Mouse (Mus musculus) adrenal gland, postnatal 36 days (tissue): ENCODE measurements at regions not wholly inside any gene's neighbourhood (a gene's known extent, or its start where the extent isn't known, plus 50 kb on each side); places are given as distances from the start of the nearest gene placed in this dataset.

Experiments used
- DNase-seq, 2 experiments: peaks; one replicate each; pipeline ENCODE4 v3.0.0; 2021; ENCODE audit warnings: mixed read lengths in 1 of 2

DNA sequence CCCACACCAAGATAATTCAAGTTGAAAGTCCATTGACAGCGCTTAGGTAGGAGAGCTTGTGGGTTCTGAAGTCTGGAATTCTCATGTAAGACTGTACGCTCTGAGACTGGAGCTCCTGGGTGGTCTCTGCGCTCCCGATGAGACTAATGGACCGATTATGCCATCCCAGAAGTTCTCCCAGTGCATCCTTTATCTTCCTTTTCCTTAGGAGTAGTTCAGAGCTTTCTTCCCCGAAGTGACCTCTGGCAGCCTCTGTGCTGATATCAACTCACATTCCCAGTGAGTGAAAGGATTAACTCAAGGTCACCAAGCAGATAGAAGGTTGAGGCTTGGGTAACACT, 320.7 kb upstream of the Jarid2 start:
- DNase-seq: no peak

DNA sequence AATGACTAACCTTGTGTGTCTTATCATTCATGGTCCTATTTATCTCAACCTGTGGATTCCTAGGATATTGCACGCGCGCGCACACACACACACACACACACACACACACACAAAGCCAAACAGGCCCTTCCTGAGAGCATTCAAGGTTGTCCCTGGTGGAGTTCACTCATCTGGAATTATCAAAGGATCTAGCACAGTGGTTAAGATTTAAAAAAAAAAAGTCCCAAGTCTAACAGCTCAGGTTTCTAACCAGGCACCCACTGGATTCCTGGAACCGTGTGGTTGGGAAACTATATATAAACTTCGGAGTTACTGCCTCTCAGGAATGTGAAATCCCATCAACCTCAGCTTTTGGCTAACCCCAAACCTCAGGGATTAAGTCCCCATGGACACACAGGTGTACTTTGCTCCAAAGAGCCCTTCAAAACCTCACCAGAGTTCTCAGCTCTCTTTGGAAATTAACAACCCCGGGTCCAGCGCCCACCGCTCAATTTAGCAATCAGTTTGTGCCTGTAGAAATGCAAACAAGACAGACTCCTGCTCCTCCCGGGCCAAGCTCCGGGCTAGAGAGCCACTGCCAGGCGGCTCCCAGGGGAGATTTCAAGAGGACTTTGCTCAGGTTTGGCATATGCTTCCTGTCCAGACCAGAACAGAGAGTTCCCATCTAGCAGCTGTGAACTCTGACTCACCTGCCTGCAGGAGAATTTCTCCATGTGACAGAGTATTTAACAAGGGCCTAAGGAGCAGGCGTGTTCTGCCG, 320.1 kb upstream of the Jarid2 start:
- DNase-seq: peak; percentile 38 to 74

DNA sequence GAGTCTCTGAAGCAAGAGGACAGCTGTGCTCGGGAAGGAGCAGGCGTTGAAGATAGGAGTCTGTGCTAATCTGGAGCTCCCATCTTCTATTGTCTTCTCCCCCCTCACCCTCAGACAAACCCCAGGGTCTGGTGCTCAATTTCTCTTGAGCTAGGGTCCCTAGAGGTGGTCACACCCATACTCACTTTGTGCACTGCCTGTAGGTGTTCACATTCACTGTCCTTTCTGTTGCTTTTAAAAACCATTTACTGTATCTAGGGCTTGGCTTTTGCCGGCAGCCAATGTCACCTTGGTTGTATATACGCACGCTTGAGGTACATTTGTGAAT, 319.6 kb upstream of the Jarid2 start:
- DNase-seq: no peak

DNA sequence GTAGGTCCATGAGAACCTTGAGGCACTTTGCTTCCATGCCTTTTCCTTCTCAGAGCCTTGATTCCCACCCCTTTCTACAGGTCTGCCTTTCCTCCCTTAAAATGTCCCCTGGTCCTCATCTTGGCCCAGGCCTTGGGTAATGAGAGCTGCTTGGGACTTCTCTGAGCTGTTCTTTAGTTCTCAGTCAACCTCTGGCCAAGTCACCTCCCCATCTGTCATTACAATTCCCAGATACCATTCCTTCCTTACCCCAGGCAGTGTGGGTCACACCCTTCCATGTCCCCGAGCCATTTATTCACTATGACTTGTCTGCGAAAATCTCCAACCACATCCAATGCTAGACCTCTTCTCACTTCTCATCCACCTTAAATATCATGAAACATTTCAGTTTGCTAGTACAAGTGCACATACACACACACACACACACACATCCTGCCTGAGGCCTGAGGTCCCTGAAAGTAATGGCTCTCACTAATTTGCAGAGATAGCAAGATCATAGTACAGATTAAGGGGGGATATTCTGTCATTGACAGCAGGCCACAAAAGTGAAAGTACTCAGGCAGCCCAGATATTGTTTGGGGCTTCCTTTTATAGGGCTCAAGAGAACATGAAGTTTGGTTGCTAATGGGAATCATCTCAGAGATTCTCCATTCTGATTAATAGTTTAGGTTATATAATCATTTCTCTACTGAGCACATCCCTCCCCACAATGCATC, 317.3 kb upstream of the Jarid2 start:
- DNase-seq: no peak

DNA sequence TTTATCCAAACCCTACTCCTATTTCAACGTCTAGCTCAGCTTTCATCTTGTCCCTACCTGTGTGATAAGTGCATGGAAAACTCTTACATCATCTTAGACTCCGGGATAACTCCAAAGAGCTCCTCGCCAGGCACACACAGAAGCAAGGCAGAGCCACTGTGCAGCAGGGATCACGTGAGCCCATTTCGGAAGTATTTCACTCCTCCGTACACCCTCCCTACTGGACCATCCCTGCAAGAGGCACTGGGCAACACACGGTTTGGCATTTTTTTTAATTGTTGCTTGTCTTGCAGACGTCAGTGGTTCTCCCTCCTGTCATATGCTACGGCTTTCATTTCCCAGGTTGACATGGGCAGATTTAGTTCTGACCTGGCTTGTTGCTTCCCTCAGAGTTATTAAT, 316.0 kb upstream of the Jarid2 start:
- no peak for DNase-seq

DNA sequence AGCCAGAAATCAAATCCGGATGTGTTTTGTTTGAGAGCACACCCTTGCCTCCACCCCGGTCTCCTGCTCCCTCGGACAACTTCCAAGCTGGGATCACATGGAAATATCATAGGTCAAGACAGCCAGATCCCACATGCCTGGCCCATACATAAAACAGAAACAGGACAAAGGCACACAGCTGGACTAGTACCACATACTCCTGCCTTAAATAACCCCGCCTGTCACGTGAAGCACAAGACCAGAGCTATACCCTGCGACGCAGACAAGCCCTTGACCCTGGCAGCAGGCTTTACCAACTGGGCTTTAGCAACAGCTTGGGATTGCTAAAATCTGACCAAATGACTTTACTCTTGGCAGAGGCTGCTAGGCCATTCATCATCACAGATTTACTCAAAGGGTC, 313.3 kb upstream of the Jarid2 start:
- peak; percentile 41 to 58 for DNase-seq

DNA sequence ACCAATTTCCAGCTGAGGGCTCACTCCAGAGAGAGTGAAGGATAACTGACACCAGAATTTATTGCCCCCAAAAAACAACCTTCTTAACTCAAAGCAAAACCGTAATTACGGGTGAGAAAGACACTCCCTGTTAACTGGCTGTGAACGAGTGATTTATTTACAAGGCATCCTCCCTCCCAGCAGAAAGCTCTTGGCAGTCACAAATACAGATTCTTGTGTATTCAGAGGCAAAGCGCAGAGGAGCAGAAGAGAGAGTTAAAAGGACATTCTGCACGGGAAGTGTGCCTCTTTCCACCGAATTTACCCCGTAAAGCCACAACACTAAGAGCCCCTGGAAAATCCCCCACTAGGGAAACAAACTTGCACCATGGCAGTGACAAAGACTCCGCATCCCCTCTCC, 312.3 kb upstream of the Jarid2 start:
- DNase-seq: no peak

DNA sequence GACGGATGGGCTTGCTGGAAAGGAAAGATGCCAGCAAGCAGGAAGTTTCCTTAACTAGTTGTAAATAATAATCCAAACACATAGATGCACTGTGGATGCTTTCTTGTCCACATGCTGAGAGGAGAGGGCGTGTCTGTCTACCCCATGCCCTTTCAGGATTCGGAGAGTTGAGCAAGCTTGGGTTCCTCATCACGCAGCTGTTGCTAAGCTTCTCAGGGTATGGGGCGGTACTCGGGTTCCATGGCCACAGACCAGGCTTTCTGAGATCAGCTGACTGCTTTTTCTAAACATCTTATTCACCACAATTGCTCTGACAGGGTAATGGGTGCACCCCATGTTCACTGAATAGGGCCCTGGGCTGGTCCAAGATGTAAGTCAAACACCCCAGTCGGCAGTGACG, 310.2 kb upstream of the Jarid2 start:
- DNase-seq: no peak

DNA sequence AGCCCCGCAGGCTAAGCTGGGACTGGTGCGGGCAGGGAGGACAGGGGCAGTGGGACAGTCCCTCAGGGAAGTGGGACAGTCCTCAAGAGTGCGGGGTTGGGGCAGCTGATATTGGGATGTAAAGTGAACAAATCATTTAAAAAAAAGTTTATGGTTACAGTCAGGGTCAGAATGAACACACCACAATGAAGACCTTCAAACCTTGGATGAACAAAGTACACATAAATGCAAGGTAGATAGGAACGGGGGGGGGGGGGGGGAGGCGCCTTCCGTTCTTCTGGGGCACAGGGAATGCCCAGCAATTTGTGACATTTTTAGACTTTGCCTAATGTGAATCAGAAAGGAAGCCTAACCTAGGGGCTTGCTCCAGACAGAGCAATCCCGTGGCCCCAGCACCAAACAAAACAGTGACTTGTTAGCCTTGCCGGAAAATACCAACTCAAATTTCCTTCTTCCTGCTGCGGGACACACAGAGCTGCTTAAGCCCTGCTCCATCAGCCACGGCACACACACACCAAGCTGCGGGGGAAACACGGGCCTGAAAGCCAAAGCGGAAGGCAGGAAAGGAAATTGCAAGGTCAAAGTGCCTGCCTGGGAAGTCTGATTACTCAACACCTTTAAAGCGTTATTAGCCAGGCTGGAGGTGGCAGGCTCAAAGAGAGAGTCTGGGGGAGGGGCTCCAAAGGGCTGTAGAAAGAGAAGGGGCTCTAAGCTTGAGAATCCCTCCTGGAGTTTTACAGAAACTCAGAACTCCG, 309.6 kb upstream of the Jarid2 start:
- peak; percentile 46 to 53 for DNase-seq

DNA sequence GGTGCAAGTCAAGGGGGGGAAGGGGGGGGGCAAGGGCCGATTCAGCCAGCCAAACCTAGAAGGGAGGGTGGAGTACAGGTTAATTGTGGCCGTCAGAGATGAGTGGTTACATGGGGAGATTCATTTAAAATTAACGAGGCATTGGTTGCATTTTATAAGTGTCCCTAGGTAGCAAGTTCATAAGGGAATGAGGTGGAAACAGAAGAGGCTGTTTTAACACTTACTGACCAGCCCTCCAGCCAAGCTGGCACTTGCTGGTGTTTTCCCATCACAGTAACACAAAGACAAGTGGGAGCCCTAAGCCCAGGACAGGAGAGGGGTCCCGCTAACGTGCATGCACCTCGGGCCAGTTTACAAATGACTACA, 309.1 kb upstream of the Jarid2 start:
- no peak for DNase-seq

DNA sequence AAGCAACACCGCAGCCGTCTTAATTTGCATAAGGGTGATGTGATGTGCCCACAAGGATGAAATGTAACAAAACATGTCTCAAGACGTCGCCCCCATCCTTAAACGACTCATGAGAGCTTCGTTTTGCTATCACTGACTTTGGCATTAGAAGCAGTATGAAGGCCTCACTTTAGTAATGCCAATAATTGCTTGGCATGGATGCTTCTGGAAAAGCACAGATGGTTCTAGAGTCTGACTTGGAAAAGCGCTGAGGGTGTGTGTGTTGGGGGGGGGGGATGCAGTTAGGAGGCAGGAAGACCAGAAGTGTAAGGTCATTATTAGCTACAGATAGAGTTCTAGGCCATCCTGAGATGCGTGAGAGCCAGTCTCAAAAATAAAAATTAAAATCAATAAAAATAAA, 308.3 kb upstream of the Jarid2 start:
- DNase-seq: no peak

DNA sequence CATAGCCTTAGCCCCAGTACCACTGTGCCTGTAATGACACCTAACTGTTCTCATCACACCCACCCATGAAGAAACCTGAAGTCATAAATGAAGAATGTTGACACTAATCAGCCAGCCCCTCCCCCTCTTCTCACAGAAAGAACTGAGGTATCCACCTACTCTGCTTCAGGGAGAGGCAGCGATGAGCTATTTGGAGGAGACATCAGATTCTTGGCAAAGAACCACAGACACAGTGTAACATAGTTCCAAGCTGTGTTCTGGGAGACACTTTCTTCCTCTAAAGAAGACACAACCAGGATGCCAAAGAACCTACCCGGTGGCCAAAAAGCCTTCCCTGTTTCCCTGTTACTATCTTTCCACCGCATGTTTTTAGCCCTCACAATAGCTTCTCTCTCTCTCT, 307.8 kb upstream of the Jarid2 start:
- DNase-seq: no peak

DNA sequence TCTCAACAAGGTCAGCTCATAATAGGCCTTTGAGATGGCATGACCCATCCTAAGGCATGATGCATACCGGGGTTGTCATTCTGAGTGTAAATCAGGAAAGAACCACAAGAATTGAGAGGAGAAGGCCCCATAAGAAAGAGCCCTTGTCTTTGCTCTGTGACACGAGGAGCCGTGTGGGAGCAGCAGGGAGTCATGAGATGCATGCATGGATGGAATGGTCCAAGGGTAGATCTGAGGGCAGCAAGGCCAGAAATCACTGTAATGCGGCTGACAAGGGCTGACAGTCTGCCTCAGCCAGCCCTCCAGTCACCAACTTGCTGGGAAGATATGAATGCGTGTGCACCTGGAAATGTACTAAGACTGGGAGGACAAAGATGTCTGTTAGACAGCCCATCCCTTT, 307.4 kb upstream of the Jarid2 start:
- DNase-seq: no peak

DNA sequence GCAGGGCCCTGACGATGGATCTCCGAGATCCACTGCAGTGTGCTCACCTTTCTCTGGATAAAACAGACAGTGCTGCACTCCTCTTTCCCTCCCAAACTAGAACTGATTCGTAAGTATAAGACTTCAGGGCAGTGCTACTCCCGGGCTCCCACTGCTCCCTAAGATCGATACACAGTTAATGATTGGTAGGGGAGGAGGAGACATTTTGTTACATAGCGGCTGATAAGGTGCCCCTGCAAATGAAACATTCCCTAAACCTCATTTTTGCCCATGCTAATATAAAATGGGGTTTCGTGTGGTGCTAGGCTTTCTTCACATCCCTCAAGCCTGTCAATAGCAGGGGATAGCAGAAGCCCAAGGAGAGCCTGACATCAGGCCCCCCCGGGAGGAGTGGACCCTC, 298.8 kb upstream of the Jarid2 start:
- DNase-seq: no peak

DNA sequence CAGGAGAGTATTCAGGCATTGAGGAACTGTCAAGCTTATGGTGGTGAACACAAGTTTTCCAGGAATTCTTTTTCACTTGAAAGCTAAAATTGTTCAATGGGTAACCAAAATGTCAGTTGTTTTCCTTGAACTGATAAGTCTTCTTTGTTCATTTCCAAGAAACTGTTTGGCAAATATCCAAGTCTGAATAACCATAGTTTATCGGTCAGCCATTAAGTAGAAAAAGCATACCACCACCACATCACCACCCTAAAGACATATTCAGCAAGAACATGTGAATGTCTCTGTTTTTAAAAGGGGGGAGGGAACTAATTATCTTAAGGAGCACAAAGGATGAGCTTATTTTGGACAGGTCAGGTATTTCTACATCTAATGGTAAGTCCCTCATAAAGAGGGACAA, 291.6 kb upstream of the Jarid2 start:
- no peak for DNase-seq

DNA sequence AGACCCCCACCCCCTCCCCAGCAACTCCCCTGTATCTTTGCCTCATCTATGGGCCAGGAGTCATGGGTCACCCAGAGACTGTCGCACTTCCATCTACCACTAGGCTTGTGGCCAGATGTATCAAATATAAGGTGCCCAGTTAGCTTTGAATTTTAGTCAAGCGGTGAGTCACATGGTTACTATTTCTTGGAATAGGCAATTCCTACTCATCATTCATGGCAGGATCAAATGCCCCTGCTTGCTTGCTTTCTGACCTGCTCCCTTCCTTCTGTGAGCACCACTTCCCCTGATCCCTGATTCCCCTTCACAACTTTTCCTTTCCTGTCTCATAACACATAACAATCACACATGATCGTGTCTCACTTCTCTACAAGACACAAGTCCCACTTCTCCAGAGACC, 288.2 kb upstream of the Jarid2 start:
- no peak for DNase-seq

DNA sequence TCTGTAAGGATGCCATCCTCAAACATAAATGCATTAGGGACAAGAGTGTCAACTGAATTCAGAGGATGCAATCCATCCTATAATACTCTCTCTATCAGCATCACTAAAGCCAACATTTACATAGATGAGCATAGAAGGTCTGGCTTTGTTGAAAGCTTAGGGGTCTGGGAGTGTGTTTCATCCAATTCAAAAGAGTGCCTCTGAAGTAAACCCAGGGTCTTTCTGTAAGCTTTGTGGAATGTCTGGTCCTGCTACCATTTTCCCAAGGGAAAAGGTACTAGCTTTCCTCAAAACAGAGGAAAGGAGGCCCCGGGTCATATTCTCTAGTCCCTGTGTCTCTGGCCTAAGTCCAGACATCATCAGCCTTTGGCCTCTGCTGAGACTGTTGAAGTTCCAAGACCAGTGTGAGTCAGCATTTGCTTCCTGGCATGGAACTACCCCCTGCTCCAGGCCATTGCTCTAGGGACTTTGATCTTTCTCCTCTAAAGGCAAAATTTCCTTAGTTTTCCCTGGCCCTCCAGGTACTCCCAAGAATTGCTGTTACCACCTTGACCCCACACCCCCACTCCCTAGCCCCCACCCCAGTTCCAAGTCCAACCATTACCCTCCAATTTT, 280.0 kb upstream of the Jarid2 start:
- peak; percentile 70 to 72 for DNase-seq

DNA sequence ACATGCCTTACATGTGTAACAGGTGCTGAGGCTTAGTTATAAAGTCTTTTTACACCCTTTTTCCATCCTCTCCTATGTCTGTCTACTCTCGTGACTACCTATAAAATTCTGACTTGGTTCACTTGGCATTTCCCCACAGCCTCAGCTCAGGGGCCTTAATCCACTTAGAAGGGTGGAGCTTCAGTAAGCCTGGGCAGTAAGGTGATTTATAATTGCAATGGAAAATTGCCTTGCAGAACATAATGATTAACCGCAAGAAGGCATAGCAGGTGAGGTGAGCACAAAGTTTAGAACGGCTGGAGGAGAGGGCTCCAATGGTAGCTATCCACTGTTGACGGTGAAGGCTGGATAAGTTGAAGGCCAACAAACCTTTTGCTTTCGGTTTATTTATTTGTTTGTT, 278.1 kb upstream of the Jarid2 start:
- no peak for DNase-seq

DNA sequence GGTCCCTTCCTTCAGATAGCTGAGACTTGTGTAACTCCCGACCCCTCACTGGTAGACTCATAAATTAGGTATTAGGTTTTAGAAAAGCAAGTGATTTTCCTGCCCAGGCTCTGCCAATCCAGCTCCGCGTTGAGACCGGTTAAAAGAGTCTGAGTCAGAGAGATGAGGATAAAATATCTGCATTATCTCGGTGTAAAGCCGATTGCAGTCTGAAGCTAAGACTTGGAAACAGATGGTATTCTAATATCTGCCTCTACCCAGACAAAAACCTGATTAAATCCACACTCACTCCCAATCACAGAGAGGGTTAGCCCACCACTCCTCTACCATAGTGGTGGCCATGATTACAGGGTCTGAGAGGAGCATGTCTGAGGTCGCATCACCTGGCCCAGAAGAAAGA, 276.1 kb upstream of the Jarid2 start:
- no peak for DNase-seq

DNA sequence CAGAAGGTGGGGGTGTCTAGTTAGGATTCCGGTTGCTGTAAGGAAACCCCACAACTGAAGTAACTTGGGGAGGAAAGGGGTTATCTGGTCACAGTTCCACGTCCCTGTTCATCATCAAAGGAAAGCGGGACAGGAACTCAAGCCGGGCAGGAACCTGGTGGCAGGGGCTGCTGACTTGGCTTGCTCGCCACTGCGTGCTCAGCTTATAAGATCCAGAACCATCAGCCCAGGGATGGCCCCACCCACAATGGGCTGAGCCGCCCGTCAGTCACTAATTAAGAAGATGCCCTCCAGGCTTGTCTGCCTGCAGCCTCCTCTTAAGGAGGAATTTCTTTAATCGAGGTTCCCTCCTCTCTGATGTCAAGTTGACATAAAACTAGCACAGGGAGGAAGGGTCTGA, 275.1 kb upstream of the Jarid2 start:
- DNase-seq: no peak

DNA sequence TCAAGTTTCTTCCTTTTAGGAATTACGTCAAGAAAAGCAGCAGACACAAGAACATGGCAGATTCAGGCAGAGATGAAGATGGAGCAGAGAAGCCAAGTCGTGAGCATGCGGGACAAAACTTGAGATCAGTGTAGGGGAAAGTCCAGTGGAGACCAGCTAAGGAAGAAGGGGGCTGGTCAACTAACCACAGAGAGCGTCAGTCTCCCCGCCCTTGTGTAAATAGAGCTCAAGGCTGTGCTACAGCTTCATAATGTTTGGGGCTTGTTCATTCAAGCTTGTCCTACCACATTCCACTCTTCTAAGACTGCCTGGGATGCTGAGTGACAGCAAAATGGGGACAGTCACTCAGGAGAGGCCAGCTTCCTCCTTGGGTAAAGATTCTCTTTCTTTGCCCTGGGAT, 274.1 kb upstream of the Jarid2 start:
- no peak for DNase-seq

DNA sequence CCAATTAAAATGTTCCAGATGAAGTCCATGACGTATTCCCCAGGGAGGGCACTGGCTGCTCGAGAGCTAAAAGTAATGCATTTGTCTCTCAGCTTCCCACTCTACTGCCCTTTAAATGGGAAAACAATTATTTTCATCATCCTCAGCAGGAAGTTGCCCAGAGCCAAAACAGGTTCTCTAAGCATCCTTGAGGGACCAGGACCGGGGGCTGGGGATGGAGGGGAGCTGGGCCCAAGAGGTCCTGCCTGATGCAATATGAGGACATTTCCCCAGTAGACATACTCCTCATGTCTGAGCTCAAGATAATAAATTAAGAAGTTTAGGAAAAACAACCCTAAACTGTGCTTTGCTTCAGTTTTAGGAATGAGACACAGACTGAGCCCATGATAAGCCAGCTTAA, 270.5 kb upstream of the Jarid2 start:
- no peak for DNase-seq

DNA sequence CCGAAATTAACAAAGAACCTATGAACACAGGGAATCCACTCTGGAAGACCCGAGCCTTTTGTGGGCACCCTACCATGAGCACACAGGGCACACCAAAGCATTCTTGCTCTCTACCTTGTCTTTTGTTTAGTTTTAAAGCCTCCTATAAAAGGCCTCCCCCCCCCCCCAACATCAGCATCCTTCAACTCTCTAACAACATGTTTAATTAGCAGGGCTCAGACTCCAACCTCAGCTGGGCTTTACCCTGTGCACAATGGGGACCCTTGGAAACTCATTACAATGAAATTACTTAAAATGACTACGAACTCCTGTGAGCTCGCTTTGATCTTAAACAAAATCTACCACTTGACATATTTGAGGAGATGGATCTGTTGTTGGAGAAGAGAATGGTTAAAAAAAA, 270.1 kb upstream of the Jarid2 start:
- DNase-seq: no peak
